Mouse (Mus musculus): ENCODE measurements at regions not wholly inside any gene's neighbourhood (a gene's known extent, or its start where the extent isn't known, plus 50 kb on each side); places are given as distances from the start of the nearest gene placed in this dataset.

DNA sequence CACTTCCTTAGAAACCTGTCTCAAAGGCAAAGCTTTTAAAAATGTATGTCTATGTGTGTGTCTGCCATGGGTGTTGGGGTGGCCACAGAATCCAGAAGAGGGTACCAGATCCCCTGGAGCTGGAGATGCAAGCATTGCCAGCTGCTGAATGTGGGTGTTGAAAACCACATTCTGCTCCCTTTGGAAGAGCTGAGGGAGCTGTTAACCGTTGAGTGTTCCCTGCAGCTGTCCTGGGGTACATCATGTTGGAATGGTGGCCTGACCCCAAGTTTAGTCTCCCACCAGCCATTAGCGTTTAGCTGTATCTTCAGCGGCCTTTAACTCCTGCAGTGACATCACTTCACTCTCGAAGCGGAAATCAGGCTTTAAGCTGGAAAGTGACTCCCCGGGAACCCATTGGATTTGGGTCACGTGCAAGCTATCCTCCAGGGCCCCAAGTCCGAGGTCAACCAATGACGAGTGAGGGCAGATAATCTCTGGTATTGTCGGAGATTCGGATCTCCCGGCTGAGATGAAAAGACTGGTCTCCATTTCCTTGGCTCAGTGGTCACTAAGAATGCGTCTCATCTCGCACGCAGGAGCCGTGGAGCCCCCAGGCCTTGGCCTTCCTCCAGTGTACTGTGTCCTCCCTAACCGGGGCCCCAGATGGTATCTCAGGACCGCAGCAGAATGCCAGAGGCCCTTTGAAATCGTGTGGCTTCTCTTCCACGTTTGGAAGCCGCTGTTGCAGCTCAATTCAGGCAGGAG, 412.9 kb upstream of the Tbx3 start:
- no peak for TF ChIP-seq CTCF (IDR thresholded peaks at IDR 0.05; ENCODE audit: extremely low read depth, insufficient read depth, low read length)
- TF ChIP-seq POLR2A (IDR thresholded peaks at IDR 0.05; ENCODE audit: extremely low read depth, insufficient read depth, low read length), result no peak
